Mouse (Mus musculus) cerebellum, postnatal 10 days (tissue): Measurements from ENCODE around the gene Gm49380.
A peak's percentile ranks its signal among the peaks of the same experiment; 100 is the strongest.

Experiments
- DNase-seq, 2 experiments: peaks; one replicate each; pipeline ENCODE4 v3.0.0; 2021; ENCODE audit warnings: mixed read lengths in 2 of 2

Gene Gm49380

GRCm38 (mm10) chr9:44088877-44089608 is 24.3 kb downstream of the Gm49380 start:
- no peak for DNase-seq

GRCm38 (mm10) chr9:44087761-44088455 is 25.4 kb downstream of the Gm49380 start:
- no peak for DNase-seq

DNA sequence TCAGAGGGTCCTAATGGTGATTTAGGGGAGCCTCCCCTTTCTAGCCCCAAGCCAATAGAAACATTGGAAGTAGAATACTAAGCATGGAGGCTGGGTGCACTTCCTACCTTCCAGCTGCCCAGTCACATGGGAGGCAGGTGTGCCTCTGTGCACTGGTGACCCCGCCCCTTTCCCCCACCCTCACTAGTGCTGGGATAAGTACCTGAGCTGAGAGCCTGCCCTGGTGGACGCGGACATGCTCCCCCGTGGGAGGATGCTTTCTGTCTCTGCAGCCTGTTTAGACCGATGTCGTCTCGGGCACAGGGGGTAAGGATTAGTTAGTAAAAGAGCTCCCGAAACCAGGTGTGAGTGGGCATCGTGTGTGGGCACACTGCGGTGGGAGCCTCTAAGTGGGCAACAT is 26.3 kb downstream of the Gm49380 start:
- no peak for DNase-seq

GRCm38 (mm10) chr9:44085741-44086665 is 27.3 kb downstream of the Gm49380 start:
- peak; percentile 73 to 78 for DNase-seq

GRCm38 (mm10) chr9:44085276-44085675 is 28.0 kb downstream of the Gm49380 start:
- DNase-seq: no peak

DNA sequence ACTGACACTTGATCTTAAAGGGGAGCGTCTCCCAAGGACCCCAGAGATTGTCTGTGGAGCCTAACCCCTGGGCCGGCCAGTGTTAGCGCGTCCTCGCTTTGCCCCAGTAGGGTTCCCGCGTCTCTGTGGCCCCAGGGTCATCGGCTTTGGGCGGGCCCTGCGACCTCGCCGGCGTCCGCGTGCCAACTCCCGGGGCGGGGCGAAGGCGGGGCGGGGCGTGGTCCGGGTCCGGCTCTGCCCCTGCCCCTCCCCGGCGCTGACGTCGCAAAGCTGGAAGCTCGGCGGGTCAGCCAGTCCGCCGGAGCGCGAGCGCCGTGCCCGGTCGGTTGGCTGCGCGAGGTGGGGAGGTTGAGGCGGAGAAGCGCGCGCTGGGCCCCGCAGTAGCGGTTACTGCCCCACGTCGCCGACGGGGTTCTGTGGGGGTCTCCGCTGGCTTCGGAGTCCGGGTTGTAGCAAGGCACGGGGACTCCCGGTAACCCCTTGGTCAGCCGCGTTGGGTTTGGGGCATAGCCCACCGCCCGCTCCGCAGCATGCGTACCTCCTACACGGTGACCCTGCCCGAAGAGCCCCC is 28.6 kb downstream of the Gm49380 start:
- peak; percentile 96 to 97 for DNase-seq

DNA sequence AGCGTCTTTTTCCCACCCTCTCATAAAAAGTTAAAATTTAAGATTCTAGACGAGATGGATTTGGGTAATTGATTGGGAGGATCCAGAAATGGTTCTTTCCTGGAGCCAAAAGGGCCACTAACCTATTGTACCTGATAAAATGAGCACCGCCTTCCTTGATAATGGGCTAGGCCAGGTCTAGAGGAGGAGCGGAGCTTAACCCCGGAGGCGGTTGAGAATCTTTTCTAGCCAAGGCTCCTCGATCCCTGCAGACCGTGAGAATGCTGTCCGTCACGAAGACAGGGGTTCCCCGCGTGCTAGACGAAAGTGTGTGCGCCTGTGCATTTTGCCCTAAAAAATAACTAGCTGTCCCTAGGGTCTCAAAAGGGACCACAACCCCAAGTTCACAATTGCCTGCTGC is 29.1 kb downstream of the Gm49380 start:
- DNase-seq: no peak

DNA sequence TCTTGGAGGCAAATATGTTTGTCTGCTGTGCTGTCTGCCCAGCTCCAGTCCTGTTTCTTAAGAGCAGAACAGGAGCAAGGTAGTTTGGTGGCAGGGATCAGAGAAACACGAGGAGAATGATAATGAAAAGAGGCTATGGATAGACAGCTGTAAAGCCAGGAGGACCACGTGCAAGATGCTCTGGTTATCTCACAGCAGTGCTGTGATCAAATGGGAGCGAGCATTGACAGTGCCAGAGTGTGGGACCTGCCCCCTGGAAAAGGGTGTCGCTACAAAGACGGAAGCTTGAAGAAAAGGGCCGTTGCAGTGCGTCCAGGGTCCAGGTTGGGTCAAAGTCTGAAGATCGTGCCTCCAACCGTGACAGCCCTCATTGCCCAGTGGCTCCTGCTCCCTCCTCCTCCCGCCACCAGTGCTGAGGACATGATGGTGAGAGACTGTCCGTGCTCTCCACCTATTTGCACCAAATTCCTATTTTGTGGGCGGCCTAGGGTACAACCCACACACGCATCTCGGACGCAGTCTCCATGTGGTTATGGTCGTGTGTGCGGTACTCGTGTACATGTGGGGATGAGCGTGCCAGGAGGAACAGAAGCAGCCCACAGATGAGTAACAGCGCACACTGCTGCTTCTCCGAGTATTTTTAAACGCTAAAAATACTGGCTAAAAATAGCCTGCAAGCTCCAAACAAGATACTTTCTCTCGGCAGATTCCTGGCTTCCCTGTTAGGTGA is 29.7 kb downstream of the Gm49380 start:
- DNase-seq: no peak

DNA sequence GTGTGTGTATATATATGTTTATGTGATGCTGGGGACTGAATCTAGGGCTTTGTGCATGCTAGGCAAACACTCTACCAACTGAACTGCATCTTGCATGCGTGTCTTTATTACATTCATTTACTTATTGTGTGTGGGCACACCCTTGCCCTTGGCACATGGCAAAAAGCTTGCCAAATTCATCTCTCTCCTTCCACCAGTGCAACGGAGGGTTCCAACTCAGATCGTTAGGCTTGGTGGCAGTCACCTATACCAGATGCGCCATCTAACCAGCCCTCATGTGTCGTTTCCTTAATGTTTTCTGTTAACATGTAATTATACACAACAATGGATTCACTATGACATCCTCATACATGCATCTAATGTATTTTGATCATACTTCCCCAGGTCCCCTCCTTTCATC is 31.0 kb downstream of the Gm49380 start:
- DNase-seq: no peak

DNA sequence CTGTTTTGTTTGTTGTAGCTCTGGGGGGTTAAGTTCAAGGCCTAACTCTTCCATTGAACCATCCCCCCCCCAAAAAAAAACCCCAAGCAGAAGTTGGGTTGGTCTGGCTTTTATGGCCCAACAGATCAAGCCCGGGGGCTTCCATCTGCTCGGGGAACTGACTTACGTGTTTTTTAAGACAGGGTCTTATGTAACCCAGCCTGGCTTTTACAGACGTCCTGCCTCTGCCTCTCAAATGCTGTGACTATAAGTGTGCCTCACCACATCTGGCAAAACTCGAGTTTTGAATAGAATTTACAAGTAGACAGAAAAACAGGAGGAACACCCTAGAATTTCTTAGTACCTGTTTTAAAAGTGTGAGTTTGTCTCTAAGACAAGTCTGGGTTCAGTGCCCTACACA is 31.7 kb downstream of the Gm49380 start:
- no peak for DNase-seq

DNA sequence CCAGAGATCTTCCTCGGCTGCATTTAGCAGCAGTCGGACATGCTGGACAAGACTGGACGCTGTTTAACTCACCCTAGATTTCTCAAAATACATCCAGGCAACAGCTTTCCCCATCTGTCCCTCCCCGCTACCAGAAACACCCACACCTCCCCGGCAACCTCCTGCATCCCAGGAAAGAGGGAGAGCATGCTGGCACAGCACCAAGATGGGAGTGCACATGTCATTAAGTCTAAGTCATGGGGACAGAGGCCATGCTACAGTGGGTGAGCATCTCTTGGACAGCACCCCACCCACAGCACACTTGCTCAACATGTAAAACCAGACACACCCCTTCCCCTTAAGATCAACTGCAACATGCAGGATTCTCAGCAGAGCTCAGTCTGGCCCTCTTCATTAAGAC is 32.3 kb downstream of the Gm49380 start:
- DNase-seq: no peak

- no peak for DNase-seq
Measured at GRCm38 (mm10) chr9:44079997-44080780, 33.1 kb downstream of the Gm49380 start.

DNA sequence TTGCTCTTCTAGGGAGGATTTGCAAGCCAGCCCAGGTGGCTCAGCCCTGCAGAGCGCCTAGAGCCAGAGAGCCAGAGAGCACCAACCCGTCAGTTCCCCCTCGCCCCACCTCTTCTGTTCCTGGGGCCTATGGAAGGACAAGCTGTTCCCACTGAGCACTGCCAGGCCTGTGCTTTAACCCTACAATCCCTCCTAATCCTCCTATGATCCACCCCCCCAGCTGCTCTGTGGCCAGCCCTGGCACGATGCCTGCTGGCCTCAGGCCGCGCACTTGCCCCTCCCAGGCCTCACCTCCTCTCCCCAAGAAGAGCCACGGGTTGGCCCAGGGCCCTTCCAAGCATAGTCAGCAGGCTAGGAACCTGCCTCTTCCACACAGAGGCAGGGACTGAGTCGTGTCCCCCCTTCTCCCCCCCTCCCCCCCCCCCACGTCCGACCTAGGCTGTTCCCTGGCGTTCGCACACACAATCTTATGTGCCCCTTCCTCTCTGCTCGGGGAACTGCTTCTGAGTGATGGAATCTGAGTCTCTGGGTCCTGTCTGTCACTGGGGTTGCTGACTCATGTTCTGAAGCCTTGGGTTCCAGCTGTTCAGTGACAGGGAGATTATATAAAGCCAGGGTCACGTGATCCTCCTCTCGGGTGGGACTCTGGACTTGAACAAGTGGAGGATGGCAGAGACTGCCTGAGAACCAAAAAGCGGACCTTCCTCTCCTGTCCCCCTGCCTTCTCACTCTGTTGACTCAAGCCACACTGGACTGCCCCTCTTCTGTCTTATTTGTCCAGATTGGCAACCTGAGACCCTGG is 34.1 kb downstream of the Gm49380 start:
- DNase-seq: peak; percentile 91 to 95

- DNase-seq: no peak
Measured at GRCm38 (mm10) chr9:44078136-44078797, 35.0 kb downstream of the Gm49380 start.

GRCm38 (mm10) chr9:44077266-44077910 is 35.9 kb downstream of the Gm49380 start:
- no peak for DNase-seq

GRCm38 (mm10) chr9:44076764-44077120 is 36.6 kb downstream of the Gm49380 start:
- peak; percentile 83 to 86 for DNase-seq

GRCm38 (mm10) chr9:44075996-44076763 is 37.1 kb downstream of the Gm49380 start:
- DNase-seq: no peak

GRCm38 (mm10) chr9:44075276-44075995 is 37.9 kb downstream of the Gm49380 start:
- DNase-seq: peak; percentile 49 to 53
